Mouse (Mus musculus) urinary bladder, adult 2 months (tissue): ENCODE results near the gene Gtse1. TPM values are rescaled to one million over a fixed set of nuclear protein-coding genes. Genes with fewer than 3 reads are reported as not detected.
"Not testable (repeated sequence)": the region's sequence is repeated elsewhere in the genome, so short reads cannot be mapped to it uniquely, and the experiment has no call there.

ENCODE experiments used
- DNase-seq: peaks from one replicate; pipeline ENCODE4 v3.0.0; 2022; ENCODE audit warnings: low spot score
- polyA plus RNA-seq: library from polyadenylated mRNA; depleted of rRNA; stranded (reverse); fragments of >200 nt; gene quantifications from 2 replicates; pipeline ENCODE4 v1.2.3, GENCODE M21; 2012; rRNA removed

The Gtse1 gene
- polyA plus RNA-seq: 6.7 and 7.2 TPM in 2 replicates

DNA sequence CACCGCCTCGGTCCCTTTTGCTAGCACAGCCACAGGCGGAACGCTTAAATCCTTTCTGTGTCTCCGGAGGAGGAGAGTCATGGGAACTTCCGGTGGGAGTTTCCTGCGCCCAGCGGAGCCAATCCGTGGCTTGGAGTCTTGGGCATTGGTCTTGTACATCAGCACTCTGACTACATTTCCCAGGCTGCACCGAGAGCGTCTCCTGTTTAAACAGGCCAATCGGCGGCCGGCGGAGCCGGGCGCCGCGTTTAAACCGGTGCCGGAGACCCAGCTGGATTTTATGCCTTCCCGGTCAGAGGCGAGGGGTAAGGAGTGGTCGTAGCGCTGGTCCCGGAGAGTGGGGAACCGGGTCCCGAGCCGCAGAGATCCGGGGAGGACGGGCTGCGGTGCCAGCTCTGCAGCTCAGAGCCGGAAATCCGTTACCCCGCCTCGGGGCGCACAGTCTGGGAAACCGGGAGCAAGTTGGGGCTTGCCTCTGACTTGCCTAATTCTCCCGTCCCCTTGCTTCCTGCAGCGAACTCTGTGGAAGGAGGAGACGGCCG is at the start of gene Gtse1:
Gtse1 (plus strand) TSS at position 256 of the 542 bp plus-strand sequence.
- DNase-seq: peak; percentile 76

DNA sequence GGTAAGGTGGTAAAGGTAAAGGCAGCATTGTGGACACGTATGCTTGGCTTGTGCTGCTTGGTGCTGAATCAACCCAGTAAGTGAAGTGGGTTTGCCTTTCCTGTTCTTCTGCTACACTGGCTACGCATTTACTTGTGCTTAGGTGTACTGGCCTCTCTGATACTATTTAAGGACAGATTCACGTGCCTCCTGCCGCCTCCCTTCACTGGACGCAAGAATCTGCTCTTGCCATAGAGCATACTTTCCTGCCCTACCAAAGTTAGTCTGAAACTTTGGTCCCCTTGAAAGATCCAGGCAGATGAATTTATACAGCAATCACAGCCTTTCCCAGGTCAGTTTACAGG is 49.1 kb upstream of the Gtse1 start:
- no peak for DNase-seq

DNA sequence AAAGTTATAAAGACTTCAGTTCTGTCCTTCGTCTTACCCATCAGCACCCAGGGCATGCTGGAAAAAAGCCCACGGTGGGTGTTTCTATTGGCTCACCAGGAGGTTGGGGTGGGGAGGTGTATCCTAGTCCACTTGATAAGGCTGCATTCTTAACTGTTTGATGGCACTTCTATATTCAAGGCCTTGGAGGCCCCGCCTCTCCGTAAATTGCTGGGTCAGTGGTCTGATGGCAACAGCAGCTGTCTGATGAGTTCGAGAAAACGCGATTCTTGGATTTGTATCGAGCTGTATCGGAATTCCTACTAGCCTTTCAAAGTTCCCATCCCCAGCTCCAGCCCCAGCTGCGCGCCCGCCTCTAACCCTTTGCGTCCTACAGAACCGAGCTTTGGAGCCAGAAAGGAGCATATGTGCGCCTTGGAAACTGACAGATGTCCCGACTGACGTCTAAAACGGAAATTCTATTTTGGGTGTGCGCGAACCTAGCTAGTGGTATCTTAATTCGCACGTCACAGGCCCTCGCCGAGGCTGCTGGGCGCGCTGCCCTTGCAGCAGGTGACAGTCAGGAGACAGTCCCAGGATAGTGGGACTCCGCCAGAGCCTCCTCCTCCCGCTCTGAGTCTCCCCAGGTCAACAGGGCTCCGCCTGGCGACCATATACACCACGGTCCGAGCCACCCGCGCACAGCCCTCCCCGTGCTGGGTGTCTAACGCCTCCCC is 48.6 kb upstream of the Gtse1 start:
- DNase-seq: no peak

DNA sequence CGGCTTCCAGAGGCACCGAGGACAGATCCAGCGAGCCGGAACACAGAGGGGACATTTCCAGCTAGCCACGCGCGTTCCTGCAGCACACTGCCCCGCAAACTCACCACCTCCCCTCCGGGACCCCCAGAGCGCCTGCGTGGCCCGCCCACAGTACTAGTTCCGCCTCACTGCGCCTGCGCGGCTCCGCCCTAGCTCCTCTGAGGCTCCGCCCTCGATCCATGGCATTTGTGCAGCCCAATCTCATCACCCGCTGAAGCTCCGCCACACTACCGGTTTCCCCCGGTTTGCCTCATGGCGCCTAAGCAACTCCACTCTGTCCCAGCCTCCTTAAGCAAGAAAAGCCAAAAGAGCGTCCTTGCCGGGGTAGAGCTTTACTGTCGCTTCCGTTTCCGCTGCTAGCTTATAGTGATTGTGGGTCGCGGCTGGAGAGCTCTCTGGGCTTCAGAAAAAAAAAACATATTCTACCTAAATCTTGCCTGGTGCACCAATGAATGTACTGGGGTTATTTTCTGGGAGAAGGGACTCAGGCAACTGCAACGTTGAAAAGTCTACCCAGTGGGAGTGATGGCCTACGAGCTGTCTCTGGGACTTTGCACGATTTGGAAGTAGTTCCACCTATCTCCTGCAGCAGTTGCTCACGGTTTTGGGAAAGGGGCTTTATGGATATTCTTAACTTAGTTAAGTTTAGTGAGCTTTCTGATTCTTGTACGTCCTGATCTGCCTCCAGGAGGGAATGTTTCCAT is 47.8 kb upstream of the Gtse1 start, which contains the start of gene Cdpf1:
Cdpf1 (minus strand) TSS at position 163 of the 743 bp plus-strand sequence.
- DNase-seq: peak; percentile 98

GRCm38 (mm10) chr15:85813428-85813827 is 46.1 kb upstream of the Gtse1 start:
- no peak for DNase-seq

DNA sequence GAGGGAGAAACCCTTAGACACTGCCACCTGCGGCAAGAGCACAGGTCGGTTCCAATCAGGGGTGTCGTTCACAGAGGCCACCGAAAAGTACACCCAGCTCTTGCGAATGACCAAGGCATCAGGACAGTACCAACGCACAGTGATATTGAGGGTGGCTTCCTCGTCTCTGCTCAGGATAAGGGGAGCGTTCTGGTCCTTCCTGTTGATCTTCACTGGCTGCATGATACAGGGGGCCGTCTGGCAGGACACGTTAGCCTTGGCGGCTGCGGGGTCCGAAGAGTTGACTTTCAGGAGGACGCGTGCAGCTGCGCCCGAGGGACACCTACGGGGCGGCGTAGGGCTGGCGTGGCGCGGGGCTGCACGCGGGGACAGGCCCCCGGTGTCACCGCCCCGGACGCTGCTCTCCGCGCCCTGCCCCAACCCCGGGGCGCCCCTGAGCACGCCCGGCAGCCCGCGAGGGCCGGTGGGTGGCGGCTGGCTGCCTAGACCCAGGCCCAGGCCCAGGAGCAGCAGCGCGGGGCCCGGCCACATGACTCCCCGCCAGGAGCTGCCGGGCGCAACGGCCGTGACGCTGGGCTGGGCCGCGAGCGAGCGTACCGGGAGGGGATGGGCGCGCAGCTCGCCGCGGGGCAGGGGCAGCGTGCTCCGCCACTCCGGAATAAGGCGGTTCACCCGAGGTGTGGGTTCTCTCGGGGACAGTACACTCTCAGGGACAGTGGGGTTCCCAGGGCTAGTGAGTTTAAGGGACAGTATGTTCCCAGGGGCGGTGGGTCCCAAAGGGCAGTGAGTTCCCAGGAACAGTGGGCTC is 38.1 kb upstream of the Gtse1 start, which contains the start of gene Pkdrej:
Pkdrej (minus strand) TSS at position 532 of the 808 bp plus-strand sequence.
- peak; percentile 56 for DNase-seq

DNA sequence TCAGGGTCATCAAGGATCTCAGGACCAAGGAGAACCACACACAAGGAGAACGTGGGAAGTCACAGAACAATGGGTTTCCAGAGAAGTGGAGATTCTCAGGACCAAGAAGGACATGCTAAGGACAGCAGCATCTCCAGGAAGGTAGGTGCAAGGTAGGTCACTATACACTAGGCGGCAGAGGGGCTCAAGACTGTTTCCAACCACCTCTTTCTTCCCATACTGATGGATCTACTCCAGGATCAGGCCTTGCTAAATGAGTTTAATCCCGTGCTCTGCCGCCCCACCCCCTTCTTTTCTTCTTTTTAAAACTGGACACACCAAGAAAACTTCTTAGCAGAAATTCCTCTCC is 37.6 kb upstream of the Gtse1 start:
- DNase-seq: no peak

- DNase-seq: no peak
These were observed 32.9 kb upstream of the Gtse1 start for GRCm38 (mm10) chr15:85826676-85827075.

- no peak for DNase-seq
These were observed 31.5 kb upstream of the Gtse1 start for GRCm38 (mm10) chr15:85828071-85828470.

DNA sequence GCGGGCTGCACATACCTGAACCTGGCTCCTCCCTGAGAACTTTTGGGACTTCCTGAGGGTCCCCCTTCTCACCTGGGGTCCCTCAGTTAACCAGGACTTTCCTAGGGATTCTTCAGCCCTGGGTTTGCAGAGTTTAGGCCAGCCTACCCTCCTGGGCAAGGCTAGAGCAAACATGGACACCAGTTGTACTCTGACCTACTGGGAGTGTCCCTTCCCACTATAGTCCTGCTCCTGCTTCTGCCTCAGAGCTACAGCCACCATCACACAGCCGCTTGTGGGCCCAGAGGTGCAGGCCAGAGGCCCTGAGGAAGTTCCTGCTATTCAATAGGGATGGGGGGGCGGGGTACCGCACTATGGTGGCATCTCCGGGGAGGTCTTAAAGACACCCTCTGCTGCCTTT is 30.1 kb upstream of the Gtse1 start:
- no peak for DNase-seq

DNA sequence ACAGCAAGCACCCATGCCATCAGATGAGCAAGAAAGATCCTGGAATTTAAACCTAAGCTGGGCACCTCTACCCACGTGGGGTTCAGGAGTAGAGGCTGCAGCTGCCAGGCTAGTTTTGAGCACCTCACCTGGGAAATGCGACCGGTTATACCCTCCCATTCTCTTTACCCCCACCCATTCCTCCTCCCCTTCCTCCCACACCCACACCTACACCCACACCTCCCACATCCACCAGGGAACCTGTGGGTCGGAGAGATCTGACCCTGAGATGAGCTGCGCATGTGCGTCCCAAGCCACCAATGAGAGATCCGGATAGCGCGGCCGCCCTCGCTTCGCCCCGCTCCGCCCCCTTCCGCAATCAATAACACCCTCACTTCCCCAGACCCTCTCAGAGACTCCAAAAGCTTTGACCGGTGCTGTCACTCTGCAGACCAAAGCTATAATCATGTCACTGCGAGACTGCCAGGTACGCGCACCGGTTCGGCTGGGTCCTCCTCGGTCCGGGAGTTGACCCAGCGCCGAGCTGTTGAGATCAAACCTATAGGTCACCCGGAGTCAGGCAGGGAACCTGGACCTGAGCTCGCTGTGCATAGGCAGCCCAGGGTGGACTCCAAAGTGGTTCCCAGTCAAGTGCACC is 27.5 kb upstream of the Gtse1 start, which contains the start of gene Ttc38:
Ttc38 (plus strand) TSS at position 353 of the 637 bp plus-strand sequence.
- peak; percentile 78 for DNase-seq

- DNase-seq: no peak
These were observed 26.9 kb upstream of the Gtse1 start for GRCm38 (mm10) chr15:85832599-85832998.

GRCm38 (mm10) chr15:85835335-85835734 is 24.2 kb upstream of the Gtse1 start:
- DNase-seq: no peak

- DNase-seq: peak; percentile 56
These were observed 22.7 kb upstream of the Gtse1 start for GRCm38 (mm10) chr15:85836887-85837286.

DNA sequence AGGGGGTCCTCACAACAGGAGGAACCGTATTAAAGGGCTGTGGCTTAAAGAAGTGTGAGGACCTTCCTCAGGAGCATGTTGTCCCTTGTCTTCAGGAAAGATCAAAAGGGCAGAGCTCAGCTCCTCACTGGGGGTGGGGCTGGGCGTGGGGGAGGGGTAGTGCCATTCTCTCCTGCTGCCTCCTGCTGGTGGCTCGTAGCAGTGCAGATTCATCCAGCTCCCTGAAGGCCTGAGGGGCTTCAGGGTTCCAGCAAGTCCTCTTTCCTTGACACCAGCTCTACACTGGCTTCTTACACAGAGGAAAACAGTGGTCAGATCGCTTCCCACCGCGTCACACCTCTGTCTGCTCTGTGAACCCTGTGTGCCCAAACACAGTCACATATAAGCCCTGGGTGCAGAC is 18.6 kb upstream of the Gtse1 start:
- DNase-seq: no peak

- DNase-seq: no peak
These were observed 17.7 kb upstream of the Gtse1 start for GRCm38 (mm10) chr15:85841796-85842360.

DNA sequence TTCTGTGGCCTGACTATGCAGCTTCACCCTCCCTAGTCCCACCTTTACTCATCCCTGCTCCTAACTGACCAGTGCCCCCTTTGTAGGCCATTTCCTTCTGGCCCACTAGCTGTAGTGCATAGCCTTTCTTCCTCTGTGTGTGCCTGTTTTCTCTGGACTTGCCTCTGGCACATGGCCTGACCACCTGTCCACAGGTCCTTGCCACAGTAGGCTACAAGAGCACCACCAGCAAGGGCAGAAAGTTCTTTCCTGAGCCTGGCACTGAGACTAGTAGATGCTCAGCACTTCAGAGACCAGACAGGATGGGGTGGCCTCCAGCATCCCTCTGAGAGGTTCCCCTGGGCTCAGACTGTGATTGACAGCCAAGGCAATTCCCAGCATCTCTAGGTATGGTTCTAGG is 14.5 kb upstream of the Gtse1 start:
- no peak for DNase-seq

DNA sequence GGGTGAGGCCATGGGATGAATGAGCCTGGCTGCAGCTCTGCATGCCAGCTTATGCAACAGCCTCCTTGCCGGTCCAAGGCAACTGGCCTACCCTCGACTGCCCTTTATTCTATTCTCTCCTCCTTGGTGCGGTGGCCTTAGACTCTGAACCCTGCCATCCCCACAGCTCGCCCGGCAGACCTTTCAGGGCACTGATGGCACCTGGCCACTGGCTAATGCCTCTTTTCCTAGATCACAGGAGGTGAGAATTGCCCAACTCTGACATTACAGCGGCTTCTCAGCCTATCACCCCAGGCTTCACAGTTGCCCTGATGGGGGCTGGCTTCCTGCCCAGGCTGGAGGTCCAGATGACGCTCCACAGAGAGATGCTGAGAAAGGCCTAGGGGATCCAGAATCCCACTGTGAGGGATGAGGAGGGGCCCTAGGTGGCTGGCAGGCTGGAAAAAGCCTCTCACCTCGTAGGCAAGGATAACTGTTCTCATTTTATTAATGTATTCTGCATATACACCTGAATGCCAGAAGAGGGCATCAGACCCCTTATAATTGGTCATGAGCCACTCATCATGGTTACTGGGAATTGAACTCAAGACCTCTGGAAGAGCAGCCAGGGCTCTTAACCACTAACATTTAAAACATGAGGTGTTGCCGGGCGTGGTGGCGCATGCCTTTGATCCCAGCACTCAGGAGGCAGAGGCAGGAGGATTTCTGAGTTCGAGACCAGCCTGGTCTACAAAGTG is 7.7 kb upstream of the Gtse1 start:
- DNase-seq: no peak

DNA sequence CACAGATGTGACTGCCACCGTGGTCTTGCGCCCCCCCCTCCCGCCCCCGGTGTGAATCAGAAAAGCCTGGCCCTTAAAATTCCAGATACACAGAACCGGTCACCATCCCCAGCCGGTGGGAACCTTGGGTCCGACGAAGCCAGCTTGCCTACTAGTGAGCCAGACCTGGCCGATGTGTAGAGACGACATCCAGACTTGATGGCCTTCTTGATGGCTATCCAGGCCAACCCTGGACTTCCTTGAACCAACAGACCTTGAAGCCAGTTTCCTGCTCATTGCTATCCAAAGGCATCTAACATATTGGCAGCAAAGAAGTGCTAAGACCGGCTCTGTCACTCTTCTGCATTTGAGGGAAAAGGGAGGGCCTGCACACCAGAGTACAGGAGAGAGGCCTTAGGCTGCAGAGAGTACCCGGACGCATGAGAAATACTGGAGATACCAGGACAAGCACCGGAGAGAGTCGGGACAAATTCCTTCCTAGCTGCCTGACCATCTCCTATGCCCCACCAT is 510 bp upstream of the Gtse1 start:
- no peak for DNase-seq

DNA sequence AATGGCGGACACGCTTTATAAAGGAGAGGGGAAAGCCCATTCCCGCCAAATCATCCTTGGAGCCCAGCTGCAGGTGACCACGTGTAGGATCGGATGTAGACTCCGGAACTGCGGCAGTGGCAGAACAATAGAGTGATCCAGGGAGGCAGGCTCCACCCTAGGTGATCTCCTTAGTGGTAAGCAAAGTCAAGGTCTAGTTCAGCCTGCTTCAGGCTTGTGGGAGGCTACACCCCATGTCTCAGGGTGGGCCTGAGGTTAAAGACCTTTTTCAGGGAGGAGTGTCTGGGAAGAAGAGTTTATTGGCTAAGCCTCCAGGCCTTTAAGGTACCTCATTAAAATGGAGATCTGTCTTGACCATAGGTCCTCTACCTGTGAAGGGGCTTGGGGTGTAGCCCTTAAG is 6.4 kb downstream of the Gtse1 start:
- not testable (repeated sequence) for DNase-seq
